Mouse (Mus musculus): ENCODE measurements around the gene Gm29289. TPM values are rescaled to one million over a fixed set of nuclear protein-coding genes. Genes with fewer than 3 reads are reported as not detected.

The Gm29289 gene
- not detected for total RNA-seq (2023)

DNA sequence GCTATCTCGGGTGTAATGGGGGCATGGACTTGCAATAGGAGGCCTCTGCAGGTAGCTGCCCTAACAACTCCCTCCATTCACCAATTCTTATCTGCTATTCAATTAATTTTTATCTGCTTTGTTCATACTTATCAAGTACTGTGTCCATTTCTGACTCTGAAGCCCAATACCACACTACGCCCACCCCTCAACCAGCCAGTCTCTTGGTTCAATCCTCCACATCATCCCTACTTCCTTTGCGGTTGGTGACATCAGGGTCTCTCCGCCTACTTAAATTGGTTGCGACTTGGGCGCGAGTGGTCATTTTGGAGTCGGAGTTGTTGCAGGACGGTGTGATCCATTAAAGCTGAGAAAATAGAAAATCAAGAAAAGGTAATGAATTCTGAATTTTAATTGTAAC lies at the start of gene Gm29289:
Gm29289 (plus strand) TSS at position 301 of the 400 bp plus-strand sequence.

DNA sequence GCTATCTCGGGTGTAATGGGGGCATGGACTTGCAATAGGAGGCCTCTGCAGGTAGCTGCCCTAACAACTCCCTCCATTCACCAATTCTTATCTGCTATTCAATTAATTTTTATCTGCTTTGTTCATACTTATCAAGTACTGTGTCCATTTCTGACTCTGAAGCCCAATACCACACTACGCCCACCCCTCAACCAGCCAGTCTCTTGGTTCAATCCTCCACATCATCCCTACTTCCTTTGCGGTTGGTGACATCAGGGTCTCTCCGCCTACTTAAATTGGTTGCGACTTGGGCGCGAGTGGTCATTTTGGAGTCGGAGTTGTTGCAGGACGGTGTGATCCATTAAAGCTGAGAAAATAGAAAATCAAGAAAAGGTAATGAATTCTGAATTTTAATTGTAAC lies 31.7 kb upstream of the Gm29289 start, which contains the start of gene Gm10352:
Gm10352 (plus strand) TSS at position 301 of the 400 bp plus-strand sequence.

Other genes starting within 250 kb of the Gm29289 start
- gene H2al2b, start 211.9 kb upstream of the Gm29289 start, total RNA-seq (2023), result not detected
- gene Gm4064, start 136.4 kb upstream of the Gm29289 start, total RNA-seq (2023), result not detected
- not detected for gene Rbmy, start 101.9 kb upstream of the Gm29289 start, total RNA-seq (2023)
- gene Gm10256, start 101.9 kb upstream of the Gm29289 start, total RNA-seq (2023), result not detected
- gene Gm10352, start 31.6 kb upstream of the Gm29289 start, total RNA-seq (2023), result not detected